Mouse (Mus musculus) neural tube, embryonic 13.5 days (tissue): ENCODE results near the gene Elf5. TPM values are rescaled to one million over a fixed set of nuclear protein-coding genes. Genes with fewer than 3 reads are reported as not detected.

Experiments
- ATAC-seq: fragments of 200-750 bp; cut with Nextera tagmentation; 2 replicates; pipeline ENCODE4 v1.8.0; 2017; ENCODE audit warnings: low read depth, mild to moderate bottlenecking, moderate TSS enrichment, moderate library complexity
- H3K27ac ChIP-seq: fragments of 300-500 bp; sonication (generic); replicated peaks from 2 replicates; pipeline ENCODE4 v1.5.1; 2015; ENCODE audit warnings: moderate library complexity, mild to moderate bottlenecking, inconsistent platforms
- H3K27me3 ChIP-seq: fragments of 300-500 bp; sonication (generic); 2 replicates; pipeline ENCODE4 v1.6.1; 2015; ENCODE audit warnings: mild to moderate bottlenecking, inconsistent platforms
- H3K36me3 ChIP-seq: fragments of 300-500 bp; sonication (generic); 2 replicates; pipeline ENCODE4 v1.6.1; 2015; ENCODE audit warnings: mild to moderate bottlenecking, inconsistent platforms
- H3K4me1 ChIP-seq: fragments of 300-500 bp; sonication (generic); replicated peaks from 2 replicates; pipeline ENCODE4 v1.6.1; 2015; ENCODE audit warnings: inconsistent platforms
- H3K4me2 ChIP-seq: fragments of 300-500 bp; sonication (generic); 2 replicates; pipeline ENCODE4 v1.6.1; 2015; ENCODE audit warnings: inconsistent platforms, mild to moderate bottlenecking, moderate library complexity
- H3K4me3 ChIP-seq: fragments of 300-500 bp; sonication (generic); 2 replicates; pipeline ENCODE4 v1.5.1; 2015; ENCODE audit warnings: mild to moderate bottlenecking, inconsistent platforms
- H3K9ac ChIP-seq: fragments of 300-500 bp; sonication (generic); 2 replicates; pipeline ENCODE4 v1.6.1; 2015; ENCODE audit warnings: moderate library complexity, mild to moderate bottlenecking, inconsistent platforms
- H3K9me3 ChIP-seq: fragments of 300-500 bp; sonication (generic); 2 replicates; pipeline ENCODE4 v1.6.1; 2016; ENCODE audit warnings: inconsistent platforms
- WGBS: fragments of 180-500 bp; shearing (Covaris S2); methylation state at CpG from one replicate; pipeline ENCODE4 v1.1.7; 2015; 5-methylcytosine and 5-hydroxymethylcytosine counted together
- polyA plus RNA-seq: library from polyadenylated mRNA; unstranded; fragments of >200 nt; fragmentation: Nextera tagmentation; extraction: Ambion mirVana; gene quantifications from 2 replicates; pipeline ENCODE4 v1.2.1, GENCODE M21; 2015

The Elf5 gene
- polyA plus RNA-seq, 1 experiment from 2014 or later: not detected

DNA sequence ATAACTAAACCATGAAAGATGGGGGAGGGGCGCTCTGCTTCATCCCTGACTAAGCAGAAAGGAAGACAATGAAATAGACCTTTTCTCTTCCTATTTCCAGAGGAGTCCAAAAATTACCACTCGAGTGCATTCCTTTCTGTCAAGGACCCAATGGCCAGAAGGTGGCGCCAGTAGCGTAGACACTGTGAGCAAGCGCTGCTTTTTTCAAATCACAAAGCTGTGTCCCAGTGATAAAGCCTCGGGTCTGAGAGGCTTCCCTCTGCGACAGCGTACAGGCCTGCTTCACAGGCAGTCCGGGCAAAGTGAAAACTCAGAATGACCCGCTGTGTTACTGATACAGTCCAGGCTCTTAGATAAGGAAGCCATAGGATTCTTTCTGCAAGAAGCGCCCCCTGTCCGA lies 28.2 kb downstream of the Elf5 start:
- H3K4me1 ChIP-seq: peaks cover 12% of the 10 kb centered on the region
- H3K9me3 ChIP-seq: no peaks in the 10 kb centered on the region
- ATAC-seq: peak; percentile 62; the same call in 1 of the 2 replicates
- peak overlapping the region; percentile 52 for H3K4me2 ChIP-seq
- no peaks in the 10 kb centered on the region for H3K27me3 ChIP-seq
- WGBS: 5% methylated on average over 12 of the region's 12 CpGs
- H3K9ac ChIP-seq: peak overlapping the region; percentile 63
- H3K4me3 ChIP-seq: peak overlapping the region; percentile 25; the same call in 1 of the 2 replicates
- H3K36me3 ChIP-seq: no peaks in the 10 kb centered on the region
- no peak overlapping the region for H3K27ac ChIP-seq

DNA sequence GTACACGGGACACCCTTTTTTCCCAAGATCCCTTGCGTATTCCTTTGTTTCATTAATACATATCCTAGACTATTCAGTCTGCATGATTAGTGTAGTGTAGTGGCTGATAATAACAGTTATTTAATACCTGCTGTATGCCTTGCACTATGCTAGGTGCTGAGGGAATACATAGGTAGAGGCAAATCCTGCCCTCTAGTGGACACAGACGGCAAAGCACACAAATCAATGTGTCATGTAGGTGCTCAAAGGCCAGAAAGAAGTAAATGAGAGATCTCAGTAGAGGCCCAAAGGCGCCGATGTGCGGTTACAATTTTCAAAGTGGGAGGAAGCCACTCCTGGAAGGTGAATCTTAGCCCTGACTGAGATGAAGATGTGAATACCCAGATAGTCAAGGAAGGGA lies 34.3 kb downstream of the Elf5 start:
- no peak overlapping the region for H3K27ac ChIP-seq
- no peaks in the 10 kb centered on the region for H3K36me3 ChIP-seq
- ATAC-seq: no peak
- no peaks in the 10 kb centered on the region for H3K4me1 ChIP-seq
- no peaks in the 10 kb centered on the region for H3K9me3 ChIP-seq
- H3K4me3 ChIP-seq: no peak overlapping the region
- WGBS: 69% methylated on average over 6 of the region's 6 CpGs
- H3K27me3 ChIP-seq: no peaks in the 10 kb centered on the region
- no peak overlapping the region for H3K4me2 ChIP-seq
- H3K9ac ChIP-seq: no peak overlapping the region

- WGBS: 90% methylated on average over 6 of the region's 6 CpGs
- ATAC-seq: no peak
- Histone ChIP-seq H3K27ac (no peak overlapping the region), H3K4me3 (no peak overlapping the region), H3K9ac (no peak overlapping the region), H3K9me3 (no peaks in the 10 kb centered on the region), H3K4me2 (no peak overlapping the region), H3K27me3 (no peaks in the 10 kb centered on the region), H3K4me1 (no peaks in the 10 kb centered on the region), H3K36me3 (no peaks in the 10 kb centered on the region)
These were observed 34.8 kb downstream of the Elf5 start for GRCm38 (mm10) chr2:103446326-103446725.

GRCm38 (mm10) chr2:103448947-103449560 lies 37.6 kb downstream of the Elf5 start:
- Histone ChIP-seq H3K4me1 (no peaks in the 10 kb centered on the region), H3K9ac (no peak overlapping the region), H3K4me2 (no peak overlapping the region), H3K27ac (no peak overlapping the region), H3K27me3 (no peaks in the 10 kb centered on the region), H3K4me3 (no peak overlapping the region), H3K9me3 (no peaks in the 10 kb centered on the region), H3K36me3 (peaks cover 17% of the 10 kb centered on the region)
- no peak for ATAC-seq
- WGBS: 64% methylated on average over 14 of the region's 14 CpGs

GRCm38 (mm10) chr2:103449813-103450212 lies 38.3 kb downstream of the Elf5 start:
- H3K4me1 ChIP-seq: no peaks in the 10 kb centered on the region
- no peak for ATAC-seq
- no peak overlapping the region for H3K4me3 ChIP-seq
- no peak overlapping the region for H3K27ac ChIP-seq
- no peak overlapping the region for H3K9ac ChIP-seq
- H3K4me2 ChIP-seq: no peak overlapping the region
- 86% methylated on average over 7 of the region's 7 CpGs for WGBS
- no peaks in the 10 kb centered on the region for H3K9me3 ChIP-seq
- H3K36me3 ChIP-seq: peaks cover 25% of the 10 kb centered on the region
- no peaks in the 10 kb centered on the region for H3K27me3 ChIP-seq

DNA sequence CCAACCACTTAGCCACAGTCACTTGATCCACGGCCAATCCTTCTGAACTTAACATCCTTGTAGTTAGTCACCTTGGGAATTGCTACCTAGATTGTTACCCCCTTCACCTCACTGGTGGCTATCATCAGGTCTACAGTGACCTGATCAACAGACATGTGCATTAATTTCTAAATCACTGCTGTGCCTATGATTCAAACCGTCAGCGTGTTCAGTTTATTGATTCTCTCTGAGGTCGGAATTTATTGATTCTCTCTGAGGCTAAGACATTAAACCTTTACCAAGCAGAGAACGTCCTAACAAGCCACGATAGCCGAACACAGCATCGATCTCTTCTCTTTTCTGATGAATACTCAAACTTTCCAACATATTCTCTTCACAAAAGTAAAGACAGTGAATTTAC lies 38.8 kb downstream of the Elf5 start:
- H3K27ac ChIP-seq: no peak overlapping the region
- H3K4me1 ChIP-seq: no peaks in the 10 kb centered on the region
- H3K9me3 ChIP-seq: no peaks in the 10 kb centered on the region
- 82% methylated on average over 8 of the region's 8 CpGs for WGBS
- no peak overlapping the region for H3K9ac ChIP-seq
- peaks cover 30% of the 10 kb centered on the region for H3K36me3 ChIP-seq
- no peaks in the 10 kb centered on the region for H3K27me3 ChIP-seq
- no peak overlapping the region for H3K4me3 ChIP-seq
- ATAC-seq: no peak
- H3K4me2 ChIP-seq: no peak overlapping the region

DNA sequence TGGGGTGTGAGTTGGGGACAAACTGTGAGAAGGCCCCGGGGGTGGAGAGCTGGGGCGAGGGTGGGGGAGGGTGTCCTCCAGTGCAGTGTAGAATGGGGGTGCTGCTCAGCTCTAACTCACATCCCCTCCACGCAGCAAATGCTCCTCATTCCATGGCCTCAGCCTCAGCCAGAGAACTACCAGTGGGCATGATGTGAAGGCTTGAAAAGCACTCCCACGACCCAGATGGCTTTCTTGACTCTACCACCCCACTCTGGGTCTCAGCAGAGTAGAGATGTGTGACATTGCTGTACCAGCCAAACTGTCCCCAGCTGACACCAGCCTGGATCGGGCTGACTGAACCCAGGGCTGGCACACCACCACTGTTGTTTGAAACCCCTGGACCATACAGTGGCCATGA lies 41.1 kb downstream of the Elf5 start:
- Histone ChIP-seq H3K4me3 (no peak overlapping the region), H3K9me3 (no peaks in the 10 kb centered on the region), H3K4me1 (no peaks in the 10 kb centered on the region), H3K27ac (no peak overlapping the region), H3K4me2 (no peak overlapping the region), H3K36me3 (peaks cover 44% of the 10 kb centered on the region), H3K27me3 (no peaks in the 10 kb centered on the region), H3K9ac (no peak overlapping the region)
- 90% methylated on average over 5 of the region's 5 CpGs for WGBS
- no peak for ATAC-seq

DNA sequence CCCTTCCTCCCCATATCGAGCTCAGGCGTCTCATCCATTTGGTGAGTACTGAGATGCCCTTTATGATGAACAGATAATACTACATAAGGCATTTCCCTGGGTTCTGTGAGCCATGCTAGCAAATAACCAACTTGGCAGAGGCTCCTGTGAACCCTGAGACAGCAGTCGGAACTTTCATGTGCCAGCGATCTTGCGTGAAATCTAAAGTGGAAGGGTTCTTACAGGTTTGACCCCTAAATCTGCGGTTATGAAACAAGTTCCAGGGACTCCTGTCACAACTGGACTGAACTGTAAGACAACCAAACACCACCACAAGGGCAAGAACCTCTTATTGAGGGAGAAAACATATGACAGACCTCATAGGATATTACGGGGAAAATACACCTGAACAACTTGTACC lies 44.3 kb downstream of the Elf5 start:
- no peak overlapping the region for H3K4me2 ChIP-seq
- WGBS: 97% methylated on average over 7 of the region's 7 CpGs
- H3K27ac ChIP-seq: no peak overlapping the region
- H3K9me3 ChIP-seq: no peaks in the 10 kb centered on the region
- peaks cover 74% of the 10 kb centered on the region for H3K36me3 ChIP-seq
- H3K4me1 ChIP-seq: no peaks in the 10 kb centered on the region
- no peak overlapping the region for H3K4me3 ChIP-seq
- no peaks in the 10 kb centered on the region for H3K27me3 ChIP-seq
- no peak for ATAC-seq
- H3K9ac ChIP-seq: no peak overlapping the region

GRCm38 (mm10) chr2:103456646-103457045 lies 45.2 kb downstream of the Elf5 start:
- H3K9ac ChIP-seq: no peak overlapping the region
- peak; percentile 45; the same call in 1 of the 2 replicates for ATAC-seq
- 22% methylated on average over 10 of the region's 10 CpGs for whole genome bisulfite sequencing
- no peak overlapping the region for H3K4me2 ChIP-seq
- H3K9me3 ChIP-seq: no peaks in the 10 kb centered on the region
- no peaks in the 10 kb centered on the region for H3K27me3 ChIP-seq
- no peak overlapping the region for H3K4me3 ChIP-seq
- H3K4me1 ChIP-seq: no peaks in the 10 kb centered on the region
- H3K36me3 ChIP-seq: peaks cover 80% of the 10 kb centered on the region
- no peak overlapping the region for H3K27ac ChIP-seq

DNA sequence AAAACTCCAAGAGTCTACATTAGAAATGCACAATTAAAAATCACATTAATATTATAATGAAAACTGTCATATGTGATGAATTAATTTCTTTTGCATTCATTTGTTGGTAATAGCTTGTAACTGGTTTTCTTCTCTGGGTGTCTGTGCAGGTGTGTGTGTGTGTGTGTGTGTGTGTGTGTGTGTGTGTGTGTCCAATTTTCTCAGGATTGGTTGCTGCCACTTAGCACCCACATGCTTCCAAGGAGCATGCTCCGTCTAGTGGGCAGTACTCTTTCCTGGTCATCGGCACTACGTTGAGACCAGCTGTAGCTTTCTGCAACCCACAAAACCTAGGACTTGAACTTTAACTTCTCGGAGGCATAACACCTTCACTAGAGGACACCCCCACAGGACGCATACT lies 45.6 kb downstream of the Elf5 start:
- peak; percentile 60; the same call in 1 of the 2 replicates for ATAC-seq
- Histone ChIP-seq H3K9ac (no peak overlapping the region), H3K4me2 (no peak overlapping the region), H3K9me3 (no peaks in the 10 kb centered on the region), H3K4me3 (no peak overlapping the region), H3K36me3 (peaks cover 83% of the 10 kb centered on the region), H3K4me1 (0 out of 2 replicates have a peak, but pooled peaks cover 2% of the 10 kb centered on the region), H3K27ac (no peak overlapping the region), H3K27me3 (no peaks in the 10 kb centered on the region)
- WGBS: 90% methylated on average over 5 of the region's 5 CpGs

DNA sequence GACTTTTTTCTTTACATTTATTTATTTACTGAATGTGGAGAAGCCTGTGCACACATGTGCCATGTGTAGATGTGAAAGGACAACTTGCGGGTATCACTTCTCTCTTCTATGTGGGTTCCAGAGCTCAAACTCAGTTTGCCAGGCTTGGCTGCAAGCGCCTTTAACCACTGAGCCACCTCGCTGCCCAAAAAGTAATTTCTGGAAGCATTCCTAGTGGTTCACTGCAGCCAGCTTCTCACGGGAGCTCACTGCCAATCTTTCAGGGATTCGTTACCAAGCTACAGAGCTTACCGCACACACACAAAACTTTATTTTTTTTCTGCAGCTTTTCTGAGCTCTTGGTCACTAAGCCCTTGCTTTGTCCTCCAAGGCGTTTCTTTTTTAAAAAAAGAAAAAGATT lies 46.1 kb downstream of the Elf5 start:
- H3K4me2 ChIP-seq: no peak overlapping the region
- ATAC-seq: no peak
- H3K4me3 ChIP-seq: no peak overlapping the region
- peaks cover 86% of the 10 kb centered on the region for H3K36me3 ChIP-seq
- H3K27ac ChIP-seq: no peak overlapping the region
- H3K27me3 ChIP-seq: no peaks in the 10 kb centered on the region
- 0 out of 2 replicates have a peak, but pooled peaks cover 4% of the 10 kb centered on the region for H3K4me1 ChIP-seq
- no peak overlapping the region for H3K9ac ChIP-seq
- WGBS: 94% methylated on average over 7 of the region's 7 CpGs
- no peaks in the 10 kb centered on the region for H3K9me3 ChIP-seq

DNA sequence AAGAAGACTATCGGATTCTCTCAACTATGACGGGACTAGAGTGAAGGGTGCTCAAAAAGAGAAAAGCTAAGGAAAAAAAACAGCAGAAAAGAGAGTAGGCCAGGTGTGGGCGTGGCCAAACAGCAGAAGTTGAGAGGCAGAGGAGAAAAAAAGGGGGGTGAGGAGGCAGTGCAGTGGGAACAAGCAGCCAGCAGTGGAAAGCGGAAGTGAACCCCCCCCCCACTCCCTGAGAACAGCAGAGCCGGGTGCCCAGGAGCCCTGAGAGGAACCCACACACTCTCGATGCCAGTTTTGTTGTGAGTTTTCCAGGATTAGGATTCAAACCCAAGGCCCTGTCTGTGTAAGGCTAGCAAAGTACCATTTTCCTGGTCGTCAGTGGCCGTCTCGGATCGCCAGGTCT lies 47.6 kb downstream of the Elf5 start:
- Histone ChIP-seq H3K4me2 (no peak overlapping the region), H3K4me1 (0 out of 2 replicates have a peak, but pooled peaks cover 4% of the 10 kb centered on the region), H3K9me3 (no peaks in the 10 kb centered on the region), H3K4me3 (no peak overlapping the region), H3K9ac (no peak overlapping the region), H3K27me3 (no peaks in the 10 kb centered on the region), H3K36me3 (peaks cover 85% of the 10 kb centered on the region), H3K27ac (no peak overlapping the region)
- no peak for ATAC-seq
- whole genome bisulfite sequencing: 90% methylated on average over 10 of the region's 10 CpGs

DNA sequence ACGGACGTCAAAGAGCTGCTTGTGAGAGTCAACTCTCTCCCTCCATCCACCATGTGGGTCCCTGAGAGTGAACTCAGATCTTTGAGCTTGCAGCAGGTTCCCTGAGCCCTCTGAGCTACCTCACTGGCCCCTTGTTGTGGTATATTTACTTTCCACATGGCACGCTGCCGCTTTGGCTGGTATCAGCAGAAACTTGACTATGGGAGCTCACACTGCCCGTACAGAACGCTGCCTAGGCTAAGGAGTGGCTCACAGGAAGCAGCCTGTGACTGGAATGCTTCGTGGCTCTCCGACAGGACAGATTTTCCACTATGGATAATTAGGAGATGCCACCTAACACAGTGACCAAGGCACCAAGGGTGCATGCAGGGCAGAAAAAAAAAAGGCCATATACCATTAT lies 49.7 kb downstream of the Elf5 start:
- peaks cover 83% of the 10 kb centered on the region for H3K36me3 ChIP-seq
- peak overlapping the region; percentile 67 for H3K27ac ChIP-seq
- no peaks in the 10 kb centered on the region for H3K9me3 ChIP-seq
- H3K27me3 ChIP-seq: no peaks in the 10 kb centered on the region
- H3K9ac ChIP-seq: no peak overlapping the region
- no peak for ATAC-seq
- H3K4me2 ChIP-seq: no peak overlapping the region
- WGBS: 83% methylated on average over 8 of the region's 8 CpGs
- H3K4me3 ChIP-seq: no peak overlapping the region
- 0 out of 2 replicates have a peak, but pooled peaks cover 4% of the 10 kb centered on the region for H3K4me1 ChIP-seq
